Mouse (Mus musculus): ENCODE measurements around the gene Srpk1. TPM values are rescaled to one million over a fixed set of nuclear protein-coding genes. Genes with fewer than 3 reads are reported as not detected.

Gene Srpk1
- total RNA-seq, 2 experiments from 2014 or later: 141 to 165 TPM

DNA sequence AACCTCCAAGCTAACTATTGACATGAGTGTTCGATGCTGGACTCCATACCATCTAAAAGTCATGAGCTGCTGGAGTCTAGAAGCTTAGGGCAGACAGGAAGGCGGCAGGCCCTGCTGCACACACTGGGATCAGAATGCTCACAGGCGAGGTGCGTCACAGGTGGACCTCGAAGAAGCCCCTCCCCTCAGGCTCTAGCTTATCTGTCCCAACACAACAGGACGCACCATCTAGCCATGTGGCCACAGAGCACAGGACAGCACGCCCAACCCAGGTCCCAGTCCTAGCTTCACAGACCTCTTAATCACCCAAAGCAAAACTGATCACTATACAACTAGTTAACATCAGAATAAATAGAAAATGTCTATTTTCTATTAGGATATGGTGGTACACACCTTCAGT is 4.4 kb downstream of the Srpk1 start:
- peak; percentile 74 for ATAC-seq (replicated peaks; ENCODE audit: low FRiP score, low TSS enrichment, poor library complexity, severe bottlenecking)

DNA sequence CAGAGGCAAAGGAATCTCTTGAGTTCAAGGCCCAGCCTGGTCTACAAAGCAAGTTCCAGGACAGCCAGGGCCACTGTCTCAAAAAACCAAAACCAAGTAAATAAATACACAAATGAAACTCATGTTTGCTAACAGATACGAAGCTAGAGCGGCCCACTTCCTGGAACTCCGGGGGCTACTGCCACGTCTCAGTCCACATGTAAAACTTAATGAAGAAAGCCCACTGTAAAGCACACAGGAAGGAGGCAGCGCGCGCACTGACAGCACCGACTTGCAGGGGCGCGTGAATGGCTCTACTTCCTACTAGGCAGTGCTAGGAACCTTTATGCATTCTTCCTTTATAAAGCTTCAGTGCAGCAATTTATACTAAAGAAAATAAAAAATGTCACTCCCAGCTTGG is 4.9 kb downstream of the Srpk1 start:
- no peak for ATAC-seq (replicated peaks; ENCODE audit: low FRiP score, low TSS enrichment, poor library complexity, severe bottlenecking)

DNA sequence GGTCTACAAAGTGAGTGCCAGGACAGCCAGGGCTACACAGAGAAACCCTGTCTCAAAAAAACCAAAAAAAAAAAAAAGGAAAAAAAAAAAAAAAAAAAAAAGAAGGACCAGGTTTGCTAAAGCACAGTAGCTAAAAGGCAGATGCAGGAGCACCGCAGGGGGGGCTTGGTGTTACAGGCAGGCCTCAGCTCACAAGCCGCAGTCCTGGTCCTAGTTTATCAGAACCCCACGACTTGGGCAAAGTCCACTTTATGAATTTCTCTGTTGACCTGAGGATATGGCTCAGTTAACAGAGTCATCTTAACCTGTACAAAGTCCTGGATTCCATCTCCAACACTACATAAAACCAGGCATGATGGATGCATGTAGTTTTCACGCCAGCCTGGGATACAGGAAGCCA is 7.2 kb downstream of the Srpk1 start:
- no peak for ATAC-seq (replicated peaks; ENCODE audit: low FRiP score, low TSS enrichment, poor library complexity, severe bottlenecking)

DNA sequence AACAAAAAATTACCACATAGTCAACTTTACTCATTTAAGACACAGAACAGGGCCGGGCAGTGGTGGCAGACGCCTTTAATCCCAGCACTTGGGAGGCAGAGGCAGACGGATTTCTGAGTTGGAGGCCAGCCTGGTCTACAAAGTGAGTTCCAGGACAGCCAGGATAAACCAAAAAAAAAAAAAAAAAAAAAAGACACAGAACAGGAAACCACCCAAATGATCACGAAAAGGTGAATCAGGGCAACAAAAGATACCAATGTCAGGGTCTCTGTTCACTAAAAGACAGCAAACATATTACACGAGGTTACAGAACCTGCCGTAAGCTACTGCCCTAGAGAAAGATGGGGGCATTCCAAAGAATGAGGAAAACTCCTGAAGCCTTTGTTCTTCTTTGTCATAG is 9.4 kb downstream of the Srpk1 start:
- no peak for ATAC-seq (replicated peaks; ENCODE audit: low FRiP score, low TSS enrichment, poor library complexity, severe bottlenecking)

DNA sequence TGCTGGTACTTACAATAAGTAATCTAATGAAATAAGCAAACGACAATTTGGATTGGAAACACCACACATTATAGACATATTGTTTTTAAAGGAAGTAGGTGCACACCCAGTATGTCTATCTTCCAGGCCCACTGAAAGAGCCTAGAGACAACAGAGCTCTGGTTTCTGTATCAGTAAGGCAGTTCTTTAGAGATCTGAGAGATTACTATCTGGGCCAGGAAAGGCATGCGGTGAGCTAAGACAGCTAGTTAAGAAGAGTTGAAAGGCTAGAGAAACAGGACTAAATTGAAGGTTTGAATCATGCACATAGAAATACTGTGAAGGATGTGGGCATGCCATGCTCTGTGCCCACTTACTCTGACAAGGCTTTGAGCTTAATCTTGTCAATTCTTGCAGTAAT is 9.9 kb downstream of the Srpk1 start:
- ATAC-seq (replicated peaks; ENCODE audit: low FRiP score, low TSS enrichment, poor library complexity, severe bottlenecking): no peak; the same call in 1 of the 2 replicates

DNA sequence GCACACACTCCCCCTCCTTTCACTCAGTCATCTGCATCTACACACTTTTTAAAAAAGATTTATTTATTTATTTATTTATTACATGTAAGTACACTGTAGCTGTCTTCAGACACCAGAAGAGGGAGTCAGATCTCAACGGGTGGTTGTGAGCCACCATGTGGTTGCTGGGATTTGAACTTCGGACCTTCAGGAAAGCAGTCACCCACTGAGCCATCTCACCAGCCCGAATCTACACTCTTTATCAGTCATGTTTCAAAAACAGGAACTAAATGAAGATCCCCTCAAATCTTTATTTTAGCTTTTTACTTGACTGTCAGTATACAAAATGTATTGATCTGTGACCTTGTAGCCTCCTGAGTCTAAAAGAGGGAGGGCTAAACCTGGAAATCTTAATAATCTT is 13.0 kb downstream of the Srpk1 start:
- ATAC-seq (replicated peaks; ENCODE audit: low FRiP score, low TSS enrichment, poor library complexity, severe bottlenecking): no peak

DNA sequence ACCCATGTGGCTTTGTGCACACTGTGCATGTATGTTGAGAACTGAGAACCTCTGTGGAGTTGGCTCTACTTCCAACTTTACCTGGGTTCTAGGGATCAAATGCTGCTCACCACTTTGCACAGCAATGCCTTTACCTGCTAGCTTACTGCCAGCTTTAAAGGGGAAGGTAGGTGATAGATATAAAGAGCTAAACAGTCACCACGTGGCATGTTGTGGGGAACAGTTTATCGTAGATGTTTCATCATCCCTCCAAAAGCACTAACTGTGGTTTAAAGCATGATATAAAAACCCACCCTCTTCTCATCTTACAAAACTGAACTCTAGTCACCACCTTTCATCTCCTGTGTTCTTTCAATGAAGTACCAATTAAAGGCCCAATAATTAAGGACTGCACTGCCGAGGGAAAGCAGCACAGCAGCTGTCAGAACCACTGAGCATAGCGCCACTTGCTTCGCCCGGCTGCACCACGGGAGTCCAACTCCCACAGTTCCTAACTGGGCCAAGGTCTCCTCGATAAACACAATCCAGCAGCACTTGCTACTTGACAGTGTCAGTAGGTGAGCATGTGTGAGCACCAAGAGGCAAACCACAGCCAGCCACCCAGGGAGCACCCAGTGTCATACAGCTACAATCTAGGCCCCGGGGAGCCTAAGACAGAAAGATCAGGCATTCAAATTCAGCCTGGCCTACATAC is 20.8 kb downstream of the Srpk1 start:
- no peak for ATAC-seq (replicated peaks; ENCODE audit: low FRiP score, low TSS enrichment, poor library complexity, severe bottlenecking)

DNA sequence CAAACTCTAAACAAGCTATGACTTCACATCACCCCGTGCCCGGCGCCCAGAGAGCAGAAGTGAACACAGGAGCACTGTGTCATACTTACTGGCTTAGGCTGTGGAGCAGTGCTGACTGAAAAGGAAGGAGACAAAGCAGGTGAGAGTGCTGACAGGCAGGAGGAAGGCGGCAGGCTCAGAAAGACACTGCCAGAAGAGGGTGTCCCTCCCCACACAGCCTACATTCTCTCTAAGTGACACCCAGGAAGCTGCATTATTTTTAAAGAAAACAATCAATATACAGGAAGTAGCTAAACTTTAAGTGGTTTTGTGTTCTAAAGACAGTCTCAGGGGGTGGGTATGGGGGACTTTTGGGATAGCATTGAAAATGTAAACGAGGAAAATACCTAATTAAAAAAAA is 21.7 kb downstream of the Srpk1 start:
- no peak for ATAC-seq (replicated peaks; ENCODE audit: low FRiP score, low TSS enrichment, poor library complexity, severe bottlenecking)

DNA sequence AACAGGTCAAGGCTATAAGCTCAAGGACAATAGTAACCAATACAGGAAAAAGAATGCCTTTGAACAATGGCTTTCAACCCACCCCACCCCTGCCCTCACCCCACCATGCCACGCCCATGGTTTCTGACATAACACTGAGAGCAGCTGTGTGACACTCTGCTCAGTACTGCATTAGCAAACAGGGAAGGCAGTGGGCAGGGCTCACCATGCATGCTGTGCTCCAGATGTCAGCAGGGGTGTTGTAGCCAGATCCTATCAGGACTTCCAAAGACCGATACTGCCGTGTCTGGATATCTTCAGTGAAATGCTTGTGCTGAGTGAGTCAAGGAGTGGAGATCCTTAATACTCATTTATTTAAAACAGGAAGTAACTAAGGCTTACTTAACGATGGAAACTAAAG is 28.5 kb downstream of the Srpk1 start:
- 0 out of 2 replicates have a peak, but pooled peaks have one; percentile 20 for ATAC-seq (replicated peaks; ENCODE audit: low FRiP score, low TSS enrichment, poor library complexity, severe bottlenecking)

DNA sequence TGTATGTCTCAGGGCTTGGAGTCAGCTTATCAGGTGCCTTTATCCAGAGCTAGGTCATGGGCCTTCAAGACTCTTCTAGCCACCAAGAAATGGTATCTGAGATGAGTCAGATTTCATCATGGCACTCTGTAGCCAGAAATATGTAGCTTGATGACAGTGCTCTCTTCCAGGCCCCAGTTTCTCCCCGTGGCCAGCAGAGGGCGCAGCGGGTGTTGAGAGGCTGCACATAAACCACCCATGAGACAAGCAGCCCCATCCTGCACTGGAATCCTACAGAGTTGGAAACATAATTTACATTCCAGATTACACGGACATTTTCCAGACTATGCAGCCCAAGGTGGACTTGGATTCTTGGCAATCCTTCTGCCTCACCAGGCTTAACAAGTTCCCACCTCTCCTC is 29.5 kb downstream of the Srpk1 start:
- ATAC-seq (replicated peaks; ENCODE audit: low FRiP score, low TSS enrichment, poor library complexity, severe bottlenecking): 0 out of 2 replicates have a peak, but pooled peaks have one; percentile 35

DNA sequence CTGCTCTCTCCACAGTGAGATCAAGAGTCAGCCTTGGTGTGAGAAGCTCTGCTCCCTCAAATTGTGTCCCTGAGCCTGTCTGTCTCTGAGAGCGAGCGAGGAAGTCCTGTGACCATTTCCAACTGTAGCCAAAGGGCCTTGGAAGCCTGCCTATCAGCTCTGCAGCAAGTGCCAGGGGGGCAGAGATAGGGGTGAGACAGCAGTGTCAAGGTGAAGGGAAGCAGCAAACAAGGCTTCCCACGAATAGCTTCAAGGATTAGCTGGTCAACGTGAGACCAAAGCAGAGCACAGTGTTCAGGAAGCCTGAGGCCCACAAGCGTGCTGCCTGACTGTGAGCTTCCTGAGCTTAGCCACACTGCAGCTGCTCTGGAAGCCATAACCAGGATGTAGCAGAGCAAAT is 31.0 kb downstream of the Srpk1 start:
- ATAC-seq (replicated peaks; ENCODE audit: low FRiP score, low TSS enrichment, poor library complexity, severe bottlenecking): peak; percentile 83

DNA sequence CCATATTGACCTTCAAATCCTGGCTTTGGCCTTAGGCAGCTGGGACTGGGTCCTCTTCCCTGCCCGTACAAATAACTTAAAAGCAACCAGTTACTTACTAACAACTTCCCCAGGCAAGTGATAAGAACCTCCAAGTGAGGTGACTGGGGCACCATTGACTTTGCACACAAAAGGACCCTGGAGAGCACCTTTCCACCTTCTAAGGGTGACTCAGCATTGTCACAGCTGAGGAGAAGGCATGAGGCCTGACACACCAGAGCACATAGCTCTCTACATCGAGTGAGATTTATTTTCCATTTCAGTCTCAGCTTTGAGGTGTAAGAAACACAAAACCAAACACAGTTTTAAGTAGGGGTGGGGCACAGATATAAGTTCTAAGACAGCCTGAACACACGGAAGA is 31.9 kb downstream of the Srpk1 start:
- ATAC-seq (replicated peaks; ENCODE audit: low FRiP score, low TSS enrichment, poor library complexity, severe bottlenecking): no peak

DNA sequence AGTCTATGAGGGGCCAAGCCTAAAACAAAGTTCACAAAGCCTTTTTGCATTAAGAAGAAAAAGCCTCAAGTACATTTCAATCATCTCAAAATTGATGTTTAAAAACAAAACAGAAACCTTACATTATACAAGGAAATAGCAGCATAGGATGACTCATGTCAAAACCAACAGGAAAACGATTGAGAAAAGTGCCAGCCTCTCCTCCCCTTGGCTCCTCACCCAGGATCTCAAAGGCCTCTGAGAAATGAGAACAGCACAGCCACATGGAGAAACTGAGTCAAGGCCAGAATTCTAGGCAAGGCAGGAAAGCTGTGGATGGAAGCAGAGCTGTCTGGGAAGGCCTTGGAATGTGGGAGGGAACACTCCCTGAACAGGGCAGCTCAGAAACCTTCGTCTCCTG is 33.9 kb downstream of the Srpk1 start:
- ATAC-seq (replicated peaks; ENCODE audit: low FRiP score, low TSS enrichment, poor library complexity, severe bottlenecking): no peak

DNA sequence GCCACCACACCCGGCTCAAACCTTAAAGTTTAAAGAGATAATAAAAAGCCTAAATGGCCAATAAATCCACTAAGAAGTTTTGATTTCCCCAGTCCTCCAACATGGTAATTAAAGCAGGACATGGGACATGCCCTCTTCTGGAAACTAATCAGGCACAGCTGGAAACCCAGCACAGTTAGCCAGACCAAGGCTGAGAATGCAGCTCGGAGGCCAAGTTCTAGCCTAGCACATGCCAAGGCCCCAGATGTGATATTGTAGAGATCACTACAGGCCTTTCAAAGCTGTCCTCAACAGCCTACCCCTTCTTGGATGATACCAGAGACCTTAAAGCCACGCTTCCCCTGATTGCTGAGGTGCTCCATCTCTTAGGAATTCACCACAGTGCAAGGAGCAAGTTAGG is 36.0 kb downstream of the Srpk1 start:
- no peak for ATAC-seq (replicated peaks; ENCODE audit: low FRiP score, low TSS enrichment, poor library complexity, severe bottlenecking)

DNA sequence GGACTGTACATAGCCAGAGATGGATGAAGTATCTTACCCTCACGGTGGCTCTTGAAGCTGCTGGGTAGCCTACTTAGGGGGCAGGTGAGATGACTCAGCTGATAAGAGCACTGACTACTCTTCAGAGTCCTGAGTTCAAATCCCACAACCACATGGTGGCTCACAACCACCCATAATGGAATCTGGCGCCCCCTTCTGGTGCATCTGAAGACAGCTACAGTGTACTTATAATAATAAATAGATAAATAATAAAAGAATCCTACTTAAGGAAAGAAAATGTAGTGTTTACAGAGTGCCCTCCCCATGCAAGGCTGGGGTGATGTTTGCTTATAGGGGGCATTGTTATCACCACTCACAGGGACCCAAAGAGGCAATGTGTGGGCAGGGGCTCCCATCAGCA is 41.5 kb downstream of the Srpk1 start:
- no peak for ATAC-seq (replicated peaks; ENCODE audit: low FRiP score, low TSS enrichment, poor library complexity, severe bottlenecking)

DNA sequence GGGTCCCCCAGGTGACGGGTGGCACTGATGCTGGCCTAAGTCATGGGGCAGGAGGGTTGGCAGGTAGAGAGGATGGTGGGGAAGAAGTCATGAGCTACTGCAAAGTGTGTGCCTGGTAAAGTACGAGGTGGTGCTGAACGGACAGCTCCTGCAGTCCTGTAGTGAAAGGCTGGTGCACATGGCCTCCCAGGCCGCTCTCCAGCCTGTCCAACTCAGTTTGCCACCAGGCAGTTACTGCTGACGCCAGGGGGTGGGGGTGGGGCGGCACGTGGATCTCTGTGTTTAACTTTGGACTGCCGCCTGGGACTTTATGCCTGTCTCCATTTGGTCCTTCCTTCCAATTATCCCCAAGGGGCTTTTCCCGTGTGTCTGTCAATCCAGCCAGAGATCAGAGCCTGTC is 42.1 kb downstream of the Srpk1 start:
- ATAC-seq (replicated peaks; ENCODE audit: low FRiP score, low TSS enrichment, poor library complexity, severe bottlenecking): peak; percentile 80

DNA sequence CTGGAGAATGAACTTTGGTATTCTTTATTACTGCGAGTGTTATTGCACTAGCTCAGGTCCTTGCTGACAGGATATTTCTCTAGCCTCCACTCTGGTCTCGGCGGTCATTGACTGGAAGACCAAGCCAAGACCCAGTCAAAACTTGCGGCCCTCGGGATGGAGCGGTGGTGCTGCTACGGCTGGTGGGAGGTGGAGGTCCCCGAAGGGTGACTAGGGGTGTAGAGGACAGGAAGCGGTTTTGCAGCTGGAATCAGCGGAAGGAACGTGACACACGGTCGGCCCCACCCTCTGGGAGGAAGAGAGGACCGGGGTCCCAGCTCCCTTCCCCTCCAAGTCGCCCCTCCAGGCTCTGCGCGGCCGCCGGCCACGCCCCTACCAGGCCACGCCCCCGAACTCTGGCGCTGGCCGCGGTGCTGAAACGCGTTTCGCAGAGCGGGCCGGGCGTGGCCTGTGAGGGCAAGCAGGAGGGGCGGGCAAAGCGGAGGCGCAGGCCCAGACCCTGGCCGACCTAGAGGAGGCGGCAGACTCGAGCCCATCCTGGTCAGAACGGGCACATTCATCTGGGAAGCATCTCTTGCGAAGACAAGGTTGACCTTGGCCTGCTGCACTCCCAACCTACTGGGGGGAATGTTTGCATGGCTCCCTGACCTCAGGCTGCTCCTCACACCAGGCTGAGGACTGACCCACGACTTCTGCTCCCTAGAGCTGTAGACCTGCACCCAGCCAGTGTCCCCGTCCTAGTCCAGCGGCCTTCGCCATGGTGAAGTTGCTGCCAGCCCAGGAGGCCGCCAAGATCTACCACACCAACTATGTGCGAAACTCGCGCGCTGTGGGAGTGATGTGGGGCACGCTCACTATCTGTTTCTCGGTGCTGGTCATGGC is 47.0 kb downstream of the Srpk1 start, which contains the start of gene Lhfpl5:
TSS of gene Lhfpl5 (plus strand) at position 398 of the 882 bp plus-strand sequence.
- peak; percentile 68 for ATAC-seq (replicated peaks; ENCODE audit: low FRiP score, low TSS enrichment, poor library complexity, severe bottlenecking)

DNA sequence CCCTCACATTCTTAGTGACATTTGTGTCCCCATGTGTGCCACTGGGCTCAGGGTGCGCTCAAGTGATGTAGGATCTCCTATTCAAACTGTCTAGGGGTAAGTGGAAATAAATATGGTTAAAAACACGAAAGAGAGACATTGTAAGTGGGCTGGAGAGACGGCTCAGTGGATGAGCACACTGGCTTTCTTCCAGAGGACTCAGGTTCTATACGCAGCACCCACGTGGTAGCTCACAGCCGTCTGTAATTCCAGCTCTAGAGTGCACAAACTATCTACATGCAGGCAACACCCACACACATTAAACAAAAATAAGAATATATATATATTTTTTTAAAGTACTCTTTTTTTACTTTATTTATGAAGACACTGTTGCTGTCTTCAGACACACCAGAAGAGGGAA is 49.6 kb downstream of the Srpk1 start:
- ATAC-seq (replicated peaks; ENCODE audit: low FRiP score, low TSS enrichment, poor library complexity, severe bottlenecking): no peak

DNA sequence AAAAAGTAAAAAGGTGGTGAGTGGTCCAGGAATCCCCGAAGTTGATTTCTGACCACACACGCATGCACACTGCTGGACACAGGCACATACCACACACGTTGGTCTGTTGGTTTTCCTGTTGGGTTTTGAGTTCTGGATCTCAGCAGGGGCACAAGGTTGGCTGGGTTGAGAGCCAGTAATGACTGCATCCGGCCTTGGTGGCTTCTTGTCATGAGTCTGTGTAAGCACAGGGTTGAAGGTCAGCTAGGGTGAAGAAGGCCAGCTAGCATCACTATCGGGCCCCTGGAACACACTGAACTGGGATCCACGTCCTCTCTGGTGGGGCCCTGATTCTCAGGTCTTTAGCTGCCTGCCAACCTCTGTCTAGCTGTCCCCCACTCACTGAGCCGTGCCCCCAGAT is 50.0 kb downstream of the Srpk1 start:
- ATAC-seq (replicated peaks; ENCODE audit: low FRiP score, low TSS enrichment, poor library complexity, severe bottlenecking): no peak

DNA sequence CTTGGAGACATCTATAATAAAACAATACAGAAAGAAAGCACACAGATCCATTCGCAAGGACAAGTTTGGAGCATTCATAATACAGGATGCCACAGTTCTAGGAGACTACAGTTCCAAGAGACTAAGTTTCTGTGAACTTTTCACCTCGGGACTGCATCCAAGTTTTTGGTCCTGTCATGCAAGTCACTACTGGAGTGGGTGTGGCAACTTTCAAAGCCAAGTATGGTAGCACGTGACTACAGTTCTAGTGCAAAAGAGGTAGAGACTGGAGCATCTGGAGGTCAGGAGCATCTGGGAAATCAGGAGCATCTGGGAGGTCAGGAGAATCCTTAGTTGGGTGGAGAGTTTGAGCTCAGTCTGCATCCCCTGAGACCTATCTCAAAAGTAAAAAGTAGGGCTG is 50.6 kb downstream of the Srpk1 start:
- no peak for ATAC-seq (replicated peaks; ENCODE audit: low FRiP score, low TSS enrichment, poor library complexity, severe bottlenecking)

DNA sequence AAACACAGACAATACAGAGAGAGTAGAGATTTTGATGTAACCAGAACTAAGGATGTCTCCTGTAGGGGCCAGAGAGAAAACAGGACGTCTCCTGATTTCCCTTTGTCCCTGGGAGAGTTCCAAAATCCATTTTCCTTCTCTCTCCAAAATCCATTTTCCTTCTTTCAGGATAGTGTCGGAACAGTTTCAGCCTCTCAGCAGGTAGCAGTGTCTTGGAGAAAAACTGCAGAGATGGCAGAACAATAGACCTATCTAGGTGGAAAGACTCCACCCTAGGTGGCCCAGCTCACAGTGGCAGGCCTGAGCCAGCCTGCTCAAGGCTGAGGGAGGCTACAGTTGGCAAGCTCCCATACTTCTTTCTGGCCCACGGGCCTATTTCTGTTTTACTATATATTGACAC is 55.0 kb downstream of the Srpk1 start:
- ATAC-seq (replicated peaks; ENCODE audit: low FRiP score, low TSS enrichment, poor library complexity, severe bottlenecking): no peak

All from megakaryocyte-erythroid progenitor cell, adult 5-6 weeks (primary cell).